Mouse (Mus musculus) intestine, postnatal 0 days (tissue): ENCODE data around the gene Max. TPM values are rescaled to one million over a fixed set of nuclear protein-coding genes. Genes with fewer than 3 reads are reported as not detected.

ENCODE experiments used
- ATAC-seq: fragments of 200-750 bp; cut with Nextera tagmentation; 2 replicates; pipeline ENCODE4 v1.8.0; 2017; ENCODE audit warnings: mild to moderate bottlenecking, moderate TSS enrichment, moderate library complexity
- H3K27ac ChIP-seq: fragments of 300-500 bp; sonication (generic); 2 replicates; pipeline ENCODE4 v1.5.1; 2014; ENCODE audit warnings: mild to moderate bottlenecking, low read depth, low read length, moderate library complexity
- H3K27me3 ChIP-seq: fragments of 300-500 bp; sonication (generic); replicated peaks from 2 replicates; pipeline ENCODE4 v1.6.1; 2014; ENCODE audit warnings: low read length, mixed read lengths; ENCODE audit not compliant: control insufficient read depth, insufficient read depth
- H3K36me3 ChIP-seq: fragments of 300-500 bp; sonication (generic); 2 replicates; pipeline ENCODE4 v1.6.1; 2014; ENCODE audit warnings: mild to moderate bottlenecking, moderate library complexity; ENCODE audit not compliant: control insufficient read depth, insufficient read depth
- H3K4me1 ChIP-seq: fragments of 300-500 bp; sonication (generic); replicated peaks from 2 replicates; pipeline ENCODE4 v1.6.1; 2014; ENCODE audit warnings: antibody characterized with exemption, low read length, mixed read lengths; ENCODE audit not compliant: control insufficient read depth, insufficient read depth
- H3K4me2 ChIP-seq: fragments of 300-500 bp; sonication (generic); replicated peaks from 2 replicates; pipeline ENCODE4 v1.6.1; 2014; ENCODE audit warnings: low read depth, mild to moderate bottlenecking, moderate library complexity
- H3K4me3 ChIP-seq: fragments of 300-500 bp; sonication (generic); 2 replicates; pipeline ENCODE4 v1.5.1; 2014; ENCODE audit warnings: low read depth, low read length
- H3K9ac ChIP-seq: fragments of 300-500 bp; sonication (generic); 2 replicates; pipeline ENCODE4 v1.6.1; 2014; ENCODE audit warnings: mild to moderate bottlenecking, low read depth, low read length
- H3K9me3 ChIP-seq: fragments of 300-500 bp; sonication (generic); 2 replicates; pipeline ENCODE4 v1.6.1; 2016; ENCODE audit warnings: mixed run types; ENCODE audit not compliant: control insufficient read depth
- CTCF ChIP-seq: sonication (generic); IDR thresholded peaks from 2 replicates; pipeline ENCODE4 v1.5.1; 2016; ENCODE audit warnings: low read depth, mild to moderate bottlenecking, control low read depth, antibody characterized with exemption, moderate library complexity
- WGBS: fragments of 180-500 bp; shearing (Covaris S2); extraction: QIAGEN DNeasy Blood & Tissue Kit; methylation state at CpG from one replicate; pipeline ENCODE4 v1.1.7; 2014; 5-methylcytosine and 5-hydroxymethylcytosine counted together
- polyA plus RNA-seq: library from polyadenylated mRNA; unstranded; fragments of >200 nt; fragmentation: Nextera tagmentation; extraction: Ambion mirVana; gene quantifications from 2 replicates; pipeline ENCODE4 v1.2.1, GENCODE M21; 2015

The Max gene
- polyA plus RNA-seq, 1 experiment from 2014 or later = 24.7 TPM

DNA sequence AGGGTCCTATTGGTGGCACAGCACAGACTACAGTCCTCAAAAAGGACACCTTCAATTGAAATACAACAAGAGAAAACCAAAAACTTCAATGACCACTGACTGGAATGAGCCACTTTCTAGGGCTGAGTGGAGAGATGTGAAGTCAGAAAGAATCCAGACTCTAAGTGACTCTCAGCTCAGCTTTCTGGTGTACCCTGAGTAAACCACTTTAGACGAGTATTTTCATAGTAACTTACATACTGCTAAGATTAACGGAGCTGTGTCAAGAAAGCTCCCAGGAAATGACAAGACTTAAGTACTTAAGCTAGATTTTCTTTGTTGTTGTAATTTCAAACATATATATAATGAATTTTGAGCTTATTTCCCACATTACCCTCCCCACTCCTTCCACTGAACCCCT, 13.8 kb downstream of the Max start:
- no peaks in the 10 kb centered on the region for H3K27me3 ChIP-seq
- 81% methylated on average over 2 of the region's 2 CpGs for WGBS
- H3K9ac ChIP-seq = no peak overlapping the region
- no peak overlapping the region for H3K4me3 ChIP-seq
- H3K9me3 ChIP-seq = no peaks in the 10 kb centered on the region
- TF ChIP-seq CTCF = no peak
- ATAC-seq = no peak
- H3K4me1 ChIP-seq = peaks cover 4% of the 10 kb centered on the region; the same call in 1 of the 2 replicates
- peaks cover 64% of the 10 kb centered on the region for H3K36me3 ChIP-seq
- peak overlapping the region; percentile 73 for H3K27ac ChIP-seq
- H3K4me2 ChIP-seq = no peak overlapping the region

DNA sequence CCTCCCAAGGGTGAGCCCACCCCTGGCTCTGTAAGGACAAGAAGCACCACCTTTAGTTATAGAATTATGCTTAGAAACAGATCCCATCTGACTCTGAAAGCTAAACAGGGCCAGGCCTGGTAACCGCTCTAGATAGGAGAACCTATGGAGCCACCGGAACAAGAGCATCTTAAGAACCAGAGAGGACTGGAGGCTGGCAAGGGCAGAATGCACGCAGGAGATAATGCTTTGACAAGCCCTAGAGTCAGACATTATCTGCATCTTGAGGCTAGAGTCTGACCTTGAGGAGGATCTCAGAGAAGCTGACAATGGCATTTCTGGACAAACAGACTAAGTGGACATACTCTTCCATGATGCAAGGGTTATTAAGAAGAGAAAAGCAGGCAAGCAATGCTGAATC, 14.5 kb downstream of the Max start:
- H3K27ac ChIP-seq = peak overlapping the region; percentile 35; the same call in 1 of the 2 replicates
- H3K9me3 ChIP-seq = no peaks in the 10 kb centered on the region
- peaks cover 63% of the 10 kb centered on the region for H3K36me3 ChIP-seq
- TF ChIP-seq CTCF = no peak
- H3K9ac ChIP-seq = no peak overlapping the region
- peaks cover 4% of the 10 kb centered on the region for H3K4me1 ChIP-seq
- no peak for ATAC-seq
- WGBS = 90% methylated on average over 3 of the region's 3 CpGs
- no peaks in the 10 kb centered on the region for H3K27me3 ChIP-seq
- H3K4me3 ChIP-seq = no peak overlapping the region
- H3K4me2 ChIP-seq = no peak overlapping the region

GRCm38 (mm10) chr12:76943466-76943865, 18.5 kb downstream of the Max start:
- peak; percentile 92 for ATAC-seq
- Histone ChIP-seq H3K4me2 (no peak overlapping the region), H3K9me3 (no peaks in the 10 kb centered on the region), H3K4me3 (no peak overlapping the region), H3K9ac (no peak overlapping the region), H3K27ac (peak overlapping the region; percentile 30), H3K36me3 (peaks cover 73% of the 10 kb centered on the region), H3K4me1 (peaks cover 4% of the 10 kb centered on the region), H3K27me3 (no peaks in the 10 kb centered on the region)
- WGBS = 27% methylated on average over 6 of the region's 6 CpGs
- TF ChIP-seq CTCF = no peak

- TF ChIP-seq CTCF = no peak
- no peak overlapping the region for H3K9ac ChIP-seq
- no peak overlapping the region for H3K4me2 ChIP-seq
- H3K27ac ChIP-seq = peak overlapping the region; percentile 30
- no peak overlapping the region for H3K4me3 ChIP-seq
- 67% methylated on average over 3 of the region's 3 CpGs for WGBS
- H3K9me3 ChIP-seq = no peaks in the 10 kb centered on the region
- H3K27me3 ChIP-seq = no peaks in the 10 kb centered on the region
- H3K36me3 ChIP-seq = peaks cover 77% of the 10 kb centered on the region
- H3K4me1 ChIP-seq = peaks cover 3% of the 10 kb centered on the region
- ATAC-seq = no peak
These were observed 19.0 kb downstream of the Max start for GRCm38 (mm10) chr12:76943046-76943445.

GRCm38 (mm10) chr12:76942476-76942875, 19.5 kb downstream of the Max start:
- no peak for ATAC-seq
- TF ChIP-seq CTCF = no peak
- Histone ChIP-seq H3K27me3 (no peaks in the 10 kb centered on the region), H3K4me3 (no peak overlapping the region), H3K4me1 (no peaks in the 10 kb centered on the region; the same call in 1 of the 2 replicates), H3K36me3 (peaks cover 76% of the 10 kb centered on the region), H3K4me2 (no peak overlapping the region), H3K9ac (no peak overlapping the region), H3K9me3 (no peaks in the 10 kb centered on the region), H3K27ac (peak overlapping the region; percentile 30)
- WGBS = 83% methylated on average over 2 of the region's 2 CpGs

DNA sequence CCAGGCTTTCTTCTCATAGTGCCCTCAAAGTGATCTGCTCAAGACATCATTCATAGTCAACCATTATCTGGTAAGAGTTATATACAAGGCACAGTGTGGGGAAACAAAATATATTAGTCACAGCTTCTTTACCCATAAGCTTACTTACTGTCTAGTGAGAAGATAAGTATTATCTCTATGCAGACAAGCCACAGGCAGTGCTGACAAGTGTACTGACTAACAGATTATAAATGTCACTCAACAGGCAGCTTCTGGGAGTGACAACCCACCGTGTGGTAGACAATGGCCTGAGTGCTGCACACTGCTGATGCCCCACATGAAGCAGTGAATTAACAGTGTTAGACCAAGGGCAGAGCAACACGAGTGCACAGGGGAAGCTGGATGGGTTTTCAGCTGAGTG, 20.5 kb downstream of the Max start:
- H3K9ac ChIP-seq = no peak overlapping the region
- H3K9me3 ChIP-seq = no peaks in the 10 kb centered on the region
- H3K27ac ChIP-seq = 0 out of 2 replicates have a peak overlapping the region, but pooled peaks have one; percentile 15
- ATAC-seq = no peak
- H3K4me3 ChIP-seq = no peak overlapping the region
- WGBS = 54% methylated on average over 2 of the region's 2 CpGs
- TF ChIP-seq CTCF = no peak
- H3K36me3 ChIP-seq = peaks cover 77% of the 10 kb centered on the region
- H3K4me2 ChIP-seq = no peak overlapping the region
- no peaks in the 10 kb centered on the region for H3K27me3 ChIP-seq
- no peaks in the 10 kb centered on the region; the same call in 1 of the 2 replicates for H3K4me1 ChIP-seq

GRCm38 (mm10) chr12:76938013-76938412, 24.0 kb downstream of the Max start:
- no peak overlapping the region for H3K27ac ChIP-seq
- no peak for TF ChIP-seq CTCF
- WGBS = 91% methylated on average over 6 of the region's 6 CpGs
- H3K9me3 ChIP-seq = no peaks in the 10 kb centered on the region
- H3K4me2 ChIP-seq = no peak overlapping the region
- no peaks in the 10 kb centered on the region; the same call in 1 of the 2 replicates for H3K4me1 ChIP-seq
- no peak overlapping the region for H3K4me3 ChIP-seq
- H3K9ac ChIP-seq = no peak overlapping the region
- no peaks in the 10 kb centered on the region for H3K27me3 ChIP-seq
- H3K36me3 ChIP-seq = peaks cover 75% of the 10 kb centered on the region
- no peak for ATAC-seq
